Comparison of ENCODE assay signal across 8 mouse cellular contexts in genomic region chr2:105188182-105188581, GRCm38 (mm10). TPM values are rescaled to one million over a fixed set of nuclear protein-coding genes. Genes with fewer than 3 reads are reported as not detected.
DNase-seq lines count a peak whose midpoint lies in the region; TF ChIP-seq lines count a peak whose summit lies in the region.
"Had no signal": no experiment of that assay in that cellular context is flagged by ENCODE, and none has a peak within 500 bp of the region (broad histone marks: within the 10 kb centered on the region; RNA-seq: fewer than 3 reads in every experiment).

No protein-coding gene starts in this region.

- no peaks in the 10 kb centered on the region for H3K79me2 ChIP-seq in MEL (ENCODE audit: control insufficient read depth, insufficient read depth, low read length, poor library complexity)

- no peaks in the 10 kb centered on the region for H3K4me1 ChIP-seq in MEL (ENCODE audit: control insufficient read depth in 1 of 2, insufficient read depth in 2 of 2, low read length in 2 of 2)
- H3K4me1 ChIP-seq: limb, embryonic 15.5 days had no signal

- TF ChIP-seq POLR2A in MEL (IDR thresholded peaks at IDR 0.05; ENCODE audit: control insufficient read depth in 1 of 2, insufficient read depth in 1 of 2, low read depth in 1 of 2, low read length in 2 of 2, poor library complexity in 1 of 2): no peak

- H3K27me3 ChIP-seq in MEL (ENCODE audit: control insufficient read depth in 1 of 2, insufficient read depth in 2 of 2, low read length in 2 of 2): peaks cover 0 to 2% of the 10 kb centered on the region in 2 experiments; a peak in 1 of 4 replicates
- H3K27me3 ChIP-seq: limb, embryonic 15.5 days had no signal

- H3K9me3 ChIP-seq in MEL (replicated peaks; ENCODE audit: insufficient read depth, low read length): no peaks in the 10 kb centered on the region
- H3K9me3 ChIP-seq: limb, embryonic 15.5 days had no signal

- no peak overlapping the region for H3K4me3 ChIP-seq in MEL (ENCODE audit: control insufficient read depth in 1 of 2, insufficient read depth in 1 of 2, low read depth in 2 of 2, low read length in 2 of 2)
- H3K4me3 ChIP-seq: limb, embryonic 15.5 days had no signal

- TF ChIP-seq RAD21 in MEL (IDR thresholded peaks at IDR 0.05; ENCODE audit: low read depth, low read length): peak; percentile 54

- H3K36me3 ChIP-seq in MEL (ENCODE audit: control insufficient read depth in 1 of 2, insufficient read depth in 2 of 2, low read length in 2 of 2): peaks cover 0 to 2% of the 10 kb centered on the region in 2 experiments; a peak in 1 of 4 replicates
- H3K36me3 ChIP-seq: limb, embryonic 15.5 days had no signal

- no peak for TF ChIP-seq EP300 in MEL (IDR thresholded peaks at IDR 0.05; ENCODE audit: low read depth in 1 of 2, low read length in 2 of 2)

- DNase-seq in kidney, adult 9 months: peak; percentile 45
- no peak for DNase-seq in kidney, postnatal 10 days
- DNase-seq in B cell, adult 2 months: peak; percentile 2 to 3
- peak; percentile 59 for DNase-seq in MEL (ENCODE audit: low read depth, low spot score)
- DNase-seq in forelimb bud, embryonic 11.5 days (ENCODE audit: low read depth, low spot score): peak; percentile 62
- no peak for DNase-seq in urinary bladder, adult 18-20 months (ENCODE audit: low spot score in 2 of 2)
- DNase-seq in gastrocnemius, postnatal 10 days: no peak

- peak; percentile 21 to 97 (median 77); a peak in 4 of 6 replicates for TF ChIP-seq CTCF in MEL (IDR thresholded peaks at IDR 0.05 in 2 of 3, conservative IDR thresholded peaks at IDR 0.05 in 1 of 3; ENCODE audit: control insufficient read depth in 1 of 3, insufficient read depth in 1 of 3, low read depth in 2 of 3, low read length in 3 of 3, poor library complexity in 1 of 3, severe bottlenecking in 1 of 3)

- H3K27ac ChIP-seq in MEL (ENCODE audit: control insufficient read depth, low read depth, low read length): no peak overlapping the region
- H3K27ac ChIP-seq: limb, embryonic 15.5 days had no signal

- H3K9ac ChIP-seq in MEL (ENCODE audit: control insufficient read depth, low read depth, low read length, poor library complexity, severe bottlenecking): no peak overlapping the region
- H3K9ac ChIP-seq: limb, embryonic 15.5 days had no signal

TF ChIP-seq in MEL, 35 proteins besides CTCF, POLR2A, EP300 and RAD21:
- TF ChIP-seq BHLHE40 (IDR thresholded peaks at IDR 0.05; ENCODE audit: borderline replicate concordance, low read depth, low read length) (no peak), ZC3H11A (IDR thresholded peaks at IDR 0.05; ENCODE audit: low read depth, low read length) (peak; percentile 25; the same call in 1 of the 2 replicates), CHD1 (IDR thresholded peaks at IDR 0.05; ENCODE audit: low read depth, low read length) (no peak), SMC3 (IDR thresholded peaks at IDR 0.05; ENCODE audit: low read depth, low read length) (peak; percentile 72), MYB (IDR thresholded peaks at IDR 0.05; ENCODE audit: low read depth, low read length) (no peak), ZKSCAN1 (IDR thresholded peaks at IDR 0.05; ENCODE audit: low read depth, low read length) (no peak), MYC (IDR thresholded peaks at IDR 0.05; ENCODE audit: low read depth, low read length) (0 out of 2 replicates have a peak, but pooled peaks have one; percentile 17), KAT2A (conservative IDR thresholded peaks at IDR 0.05; ENCODE audit: low read depth, low read length) (no peak), MEF2A (IDR thresholded peaks at IDR 0.05; ENCODE audit: extremely low read depth, insufficient replicate concordance, low read depth, low read length, poor library complexity, severe bottlenecking) (no peak)

RNA-seq across cellular contexts. Expression of gene Them7, which starts 35.9 kb away (rescaled TPM):
- not detected in 2 replicates for total RNA-seq in MEL (2012; rRNA removed)
- not detected for polyA plus RNA-seq in MEL (2012; ENCODE audit: insufficient read depth in 1 of 2, insufficient read length in 2 of 2, low read depth in 1 of 2, low replicate concordance in 2 of 2, missing spikeins in 1 of 2)
- total RNA-seq in gastrocnemius, postnatal 10 days (2021): not detected

Comparison
In these comparisons a context has a peak if more than half of its experiments do, and no peak if none do; other contexts are left out.
1. DNase-seq: peak in kidney, adult 9 months (single experiment), B cell, adult 2 months (2 of 2), MEL (single experiment) and forelimb bud, embryonic 11.5 days (single experiment); none in kidney, postnatal 10 days (single experiment), urinary bladder, adult 18-20 months (0 of 2) and gastrocnemius, postnatal 10 days (single experiment).